Mouse (Mus musculus) cerebellum, adult 2 months (tissue): ENCODE results near the gene Tmem8b.

ENCODE experiments used
- CTCF ChIP-seq: fragments of 200-500 bp; IDR thresholded peaks from 2 replicates; pipeline ENCODE4 v1.5.1; 2011; ENCODE audit warnings: low read depth, mild to moderate bottlenecking, control low read depth, low read length, moderate library complexity, borderline replicate concordance; ENCODE audit not compliant: insufficient read depth
- POLR2A ChIP-seq: fragments of 200-500 bp; IDR thresholded peaks from 2 replicates; pipeline ENCODE4 v1.6.1; 2011; ENCODE audit warnings: low read length, control low read depth, borderline replicate concordance; ENCODE audit not compliant: insufficient read depth

- TF ChIP-seq POLR2A = no peak
- no peak for TF ChIP-seq CTCF
These were observed 59.2 kb downstream of the Tmem8b start for GRCm38 (mm10) chr4:43727718-43728575.
